Mouse (Mus musculus): ENCODE results near the gene Immp2l.
A peak's percentile ranks its signal among the peaks of the same experiment; 100 is the strongest.
"Not testable (repeated sequence)": the region's sequence is repeated elsewhere in the genome, so short reads cannot be mapped to it uniquely, and the experiment has no call there.

The Immp2l gene

GRCm38 (mm10) chr12:41668280-41668679 lies 644.4 kb downstream of the Immp2l start:
- DNase-seq (ENCODE audit: low spot score in 2 of 2): no peak

- DNase-seq (ENCODE audit: low spot score in 2 of 2): no peak
Measured at GRCm38 (mm10) chr12:41669481-41669880, 645.6 kb downstream of the Immp2l start.

DNA sequence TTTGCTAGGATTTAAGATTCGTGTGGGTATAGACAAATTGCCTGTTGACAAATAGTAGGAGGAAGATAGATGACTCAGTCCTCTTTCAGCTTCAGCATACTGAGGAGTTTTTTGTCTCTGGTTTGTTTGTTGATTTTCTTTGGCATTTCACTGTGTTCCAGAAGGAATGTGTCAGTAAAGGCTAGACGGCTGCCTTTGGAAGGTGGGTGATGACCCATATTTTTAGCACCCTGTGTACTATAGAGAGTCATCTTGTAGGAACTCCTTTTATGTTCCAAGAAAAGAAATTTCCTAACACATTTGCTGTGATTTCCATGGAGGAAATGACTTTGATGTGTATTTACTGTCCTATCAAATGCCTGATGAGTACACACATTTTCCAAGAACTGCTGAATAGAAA lies 651.0 kb downstream of the Immp2l start:
- DNase-seq (ENCODE audit: low spot score in 2 of 2): no peak

GRCm38 (mm10) chr12:41680141-41680540 lies 656.3 kb downstream of the Immp2l start:
- DNase-seq (ENCODE audit: low spot score in 2 of 2): no peak

DNA sequence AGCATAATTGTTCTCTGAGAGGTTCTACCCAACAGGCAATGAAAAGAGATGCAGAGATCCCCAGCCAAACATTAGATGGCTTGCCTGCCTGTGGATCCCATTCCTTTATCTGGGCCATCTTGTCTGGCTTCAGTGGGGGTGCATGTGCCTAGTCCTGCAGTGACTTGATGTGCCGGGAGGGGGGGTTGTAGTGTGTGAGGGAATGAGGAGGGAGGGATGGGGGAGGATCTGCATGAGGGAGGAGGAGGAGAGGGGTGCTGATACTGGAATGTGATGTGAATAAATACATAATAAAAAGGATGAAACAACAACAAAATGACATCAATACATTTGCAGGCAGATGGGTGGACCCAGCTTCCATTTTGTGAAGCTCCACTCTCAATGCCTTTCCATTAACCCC lies 658.3 kb downstream of the Immp2l start:
- DNase-seq (ENCODE audit: low spot score in 2 of 2): no peak

DNA sequence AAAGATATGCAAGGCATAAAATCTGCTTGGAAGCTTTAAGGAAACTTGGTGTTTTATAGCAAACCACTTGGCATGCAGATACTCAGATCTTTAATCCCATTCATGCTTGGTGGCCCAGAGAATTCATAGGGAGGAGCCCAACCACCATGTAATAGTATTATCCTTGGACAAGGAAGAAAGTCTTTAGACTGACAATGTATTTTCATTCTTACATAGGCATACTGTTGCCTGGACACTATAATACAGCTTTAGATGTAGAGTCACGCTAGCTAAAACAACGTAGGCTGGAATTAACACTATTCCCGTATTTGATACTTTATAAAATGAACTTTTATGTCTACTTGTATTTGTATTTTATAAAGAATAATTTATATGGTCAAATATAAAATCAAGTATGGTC lies 665.9 kb downstream of the Immp2l start:
- no peak for DNase-seq (ENCODE audit: low spot score in 2 of 2)

GRCm38 (mm10) chr12:41710608-41711007 lies 686.7 kb downstream of the Immp2l start:
- DNase-seq (ENCODE audit: low spot score in 2 of 2): no peak

GRCm38 (mm10) chr12:41716946-41717345 lies 693.1 kb downstream of the Immp2l start:
- no peak for DNase-seq (ENCODE audit: low spot score in 2 of 2)

DNA sequence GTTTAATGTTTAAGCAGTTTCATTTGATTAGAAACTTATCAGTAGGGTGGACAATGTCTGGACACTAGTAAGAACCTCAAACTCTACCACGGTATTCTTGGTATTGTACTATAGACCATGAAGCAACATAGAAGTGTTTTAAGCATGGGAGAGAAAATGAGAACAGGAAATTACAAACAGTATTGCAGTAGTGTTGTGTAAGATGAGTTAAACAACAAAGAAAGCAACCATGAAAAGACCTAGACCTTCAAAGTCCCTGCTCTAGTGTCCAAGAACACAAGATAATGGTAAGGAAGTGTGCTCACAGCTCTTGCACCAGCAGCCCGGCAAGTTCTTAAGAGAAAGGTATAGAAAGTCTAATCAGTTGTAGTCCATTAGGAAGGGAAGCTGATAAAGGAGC lies 700.7 kb downstream of the Immp2l start:
- DNase-seq (ENCODE audit: low spot score in 2 of 2): no peak

DNA sequence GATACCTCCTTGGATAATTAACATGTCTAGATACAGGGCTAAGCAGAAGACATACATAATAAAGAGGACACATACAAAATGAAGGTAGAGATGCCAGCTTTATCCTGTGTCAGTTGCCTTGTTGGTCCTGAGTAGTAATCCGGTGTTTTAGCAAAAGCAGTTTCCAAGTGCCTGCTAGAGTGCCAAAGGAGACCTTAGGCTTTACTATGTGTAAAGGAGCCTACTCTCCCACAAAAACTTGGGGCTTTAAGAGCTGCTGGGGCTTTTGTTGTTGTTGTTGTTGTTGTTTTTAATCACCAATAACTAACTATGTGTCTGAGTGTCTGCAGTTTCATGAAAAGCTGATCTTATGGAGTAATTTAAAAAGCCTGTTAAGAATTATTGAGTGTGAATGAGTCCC lies 702.8 kb downstream of the Immp2l start:
- no peak for DNase-seq (ENCODE audit: low spot score in 2 of 2)

DNA sequence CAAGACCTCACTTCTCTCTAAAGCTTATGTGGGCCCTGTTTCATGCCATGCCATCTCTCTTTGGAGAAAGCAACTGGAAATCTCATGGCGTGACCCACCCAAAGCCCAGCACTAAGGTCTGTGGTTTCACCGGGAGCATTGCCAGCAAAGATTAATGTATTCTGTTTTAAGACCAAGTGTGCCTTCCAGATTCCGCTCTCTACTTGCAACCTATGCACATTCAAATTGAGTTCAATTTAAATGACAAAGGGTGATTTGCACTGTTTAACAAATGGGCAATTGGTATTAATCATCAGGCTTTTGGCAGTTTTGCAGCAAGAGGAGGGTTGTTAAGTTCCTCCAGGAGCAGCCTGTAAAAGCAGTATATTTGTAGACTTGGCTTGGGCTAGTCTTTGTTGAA lies 703.3 kb downstream of the Immp2l start:
- DNase-seq (ENCODE audit: low spot score in 2 of 2): no peak

- no peak for DNase-seq (ENCODE audit: low spot score in 2 of 2)
Measured at GRCm38 (mm10) chr12:41727764-41728338, 704.0 kb downstream of the Immp2l start.

DNA sequence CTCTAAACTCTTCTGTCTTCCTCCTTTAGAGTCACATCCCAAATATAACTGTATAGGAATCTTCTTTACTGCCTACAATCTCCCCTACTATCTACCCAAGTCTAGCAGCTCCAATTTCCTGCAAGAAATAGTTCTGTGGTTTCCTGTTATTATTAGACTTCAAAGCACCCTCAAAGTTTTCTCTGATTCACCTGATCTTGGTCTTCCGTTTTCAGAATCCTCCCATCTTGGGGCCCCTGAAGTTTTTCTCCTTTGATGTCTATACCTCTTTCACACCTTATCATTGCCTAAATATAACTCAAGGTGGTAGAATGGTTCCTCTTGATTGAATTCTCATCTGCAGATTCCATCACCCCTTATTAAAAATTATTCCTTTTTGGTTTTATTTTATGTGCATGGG lies 704.6 kb downstream of the Immp2l start:
- no peak for DNase-seq (ENCODE audit: low spot score in 2 of 2)

- DNase-seq (ENCODE audit: low spot score in 2 of 2): no peak
Measured at GRCm38 (mm10) chr12:41729780-41730179, 705.9 kb downstream of the Immp2l start.

DNA sequence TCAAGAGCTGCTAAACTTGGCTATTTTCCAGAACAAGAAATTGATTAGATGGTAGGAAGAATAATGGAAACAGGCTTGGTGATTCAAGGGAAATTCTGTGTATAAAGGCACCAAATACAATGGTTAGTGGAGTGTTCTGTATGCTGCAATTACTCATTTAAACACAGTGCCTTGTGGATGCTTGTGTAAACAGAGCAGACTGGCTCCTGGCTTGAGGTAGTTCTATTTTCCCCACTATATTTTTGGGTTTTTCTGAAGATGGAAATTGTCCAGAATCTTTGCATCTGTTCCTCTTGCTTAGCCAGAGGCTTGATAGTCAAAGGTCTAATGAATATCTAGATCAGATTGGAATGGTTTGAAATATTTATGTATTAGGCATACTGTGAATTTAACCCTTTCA lies 709.3 kb downstream of the Immp2l start:
- no peak for DNase-seq (ENCODE audit: low spot score in 2 of 2)

DNA sequence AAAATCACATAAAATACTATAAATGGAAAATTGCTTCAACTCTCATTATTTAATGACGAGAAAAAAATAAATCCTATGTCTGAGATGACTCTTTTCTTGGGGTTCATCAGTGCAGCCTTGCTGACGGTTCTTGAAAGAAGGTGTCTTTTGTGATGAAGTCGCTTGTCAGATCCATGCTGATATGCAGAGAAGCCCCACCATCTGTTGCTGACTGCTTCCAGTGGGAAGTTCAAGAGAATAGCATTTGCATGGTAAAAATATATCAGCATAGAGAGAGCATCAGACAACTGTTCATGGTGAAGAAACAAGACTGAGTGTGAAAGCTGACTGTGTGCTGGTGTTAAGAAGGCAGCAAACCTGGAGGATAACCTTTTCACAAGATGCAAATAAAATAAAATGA lies 719.0 kb downstream of the Immp2l start:
- DNase-seq (ENCODE audit: low spot score in 2 of 2): peak in 1 of 2 experiments; percentile 8

DNA sequence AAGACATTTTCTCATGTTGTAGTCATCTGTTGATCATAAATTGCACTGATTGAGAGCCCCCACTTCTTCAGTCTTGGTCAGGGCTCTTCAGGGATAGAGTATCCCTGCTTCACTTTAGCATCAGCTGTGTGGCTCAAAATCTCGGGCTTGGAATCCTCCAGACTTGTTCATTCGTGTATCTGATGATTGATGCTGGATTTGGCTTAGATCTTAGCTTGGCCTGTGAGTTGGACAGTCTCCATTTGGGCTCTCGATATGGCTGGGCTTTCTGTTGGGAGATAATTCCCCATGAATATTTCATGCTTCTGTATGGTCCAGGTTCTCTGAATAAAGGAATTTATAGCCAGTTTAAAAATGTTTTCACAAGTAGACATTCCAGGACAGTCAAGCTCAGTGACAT lies 739.5 kb downstream of the Immp2l start:
- no peak for DNase-seq (ENCODE audit: low spot score in 2 of 2)

GRCm38 (mm10) chr12:41773961-41774360 lies 750.1 kb downstream of the Immp2l start:
- no peak for DNase-seq (ENCODE audit: low spot score in 2 of 2)

DNA sequence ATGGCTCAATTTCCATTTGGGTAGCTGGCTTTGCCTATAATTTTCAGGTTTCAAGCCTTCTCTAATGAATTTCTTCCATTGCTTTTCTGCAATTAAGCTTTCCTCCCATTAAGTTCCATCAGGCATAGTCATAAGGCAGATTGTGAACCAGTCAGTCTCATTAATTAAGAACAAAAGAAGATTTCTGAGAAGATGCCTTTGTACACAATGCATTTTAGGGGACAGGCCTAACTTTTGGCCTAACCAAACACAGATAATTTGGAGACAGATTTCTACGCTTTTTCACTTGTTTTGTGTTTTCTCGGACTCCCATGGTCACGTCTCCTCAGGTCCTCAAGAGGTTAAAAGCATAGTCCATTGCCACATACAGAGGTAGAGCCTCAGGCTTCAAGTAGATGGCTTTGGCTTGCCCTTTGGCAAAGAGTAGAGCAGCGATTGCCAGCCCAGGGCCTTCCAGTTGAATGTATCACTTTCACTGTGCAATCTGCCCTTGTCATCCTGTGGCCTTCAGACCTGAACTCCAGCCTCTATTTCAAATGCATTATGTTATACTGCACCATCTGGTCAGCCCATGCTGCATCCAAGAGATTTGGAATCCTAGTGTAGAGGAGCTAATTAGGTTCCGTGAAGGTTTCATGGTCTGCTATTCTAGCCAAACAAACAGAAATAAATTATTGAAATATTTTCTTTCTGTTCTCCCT lies 750.9 kb downstream of the Immp2l start:
- no peak for DNase-seq (ENCODE audit: low spot score in 2 of 2)

- DNase-seq (ENCODE audit: low spot score in 2 of 2): not testable (repeated sequence)
Measured at GRCm38 (mm10) chr12:41777762-41778161, 753.9 kb downstream of the Immp2l start.

DNA sequence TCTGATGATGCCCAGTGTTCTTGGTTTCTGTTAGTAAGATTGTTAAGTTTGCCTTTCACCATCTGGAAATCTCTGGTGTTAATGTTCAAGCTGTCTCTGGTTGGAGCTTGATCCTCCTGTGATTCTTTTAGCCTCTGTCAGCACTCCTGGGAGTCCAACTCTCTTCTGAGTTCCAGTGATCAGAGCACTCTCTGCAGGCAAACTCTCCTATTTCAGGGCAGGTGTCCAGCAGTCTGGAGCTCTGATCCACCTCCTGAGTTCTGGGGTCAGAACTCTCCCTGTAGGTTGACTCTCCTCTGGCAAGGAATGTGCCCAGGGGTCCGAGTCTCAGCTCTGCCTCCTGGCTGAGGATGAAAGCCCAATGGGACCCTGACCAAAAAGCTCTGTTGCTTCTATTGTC lies 769.8 kb downstream of the Immp2l start:
- DNase-seq (ENCODE audit: low spot score in 2 of 2): not testable (repeated sequence)

DNA sequence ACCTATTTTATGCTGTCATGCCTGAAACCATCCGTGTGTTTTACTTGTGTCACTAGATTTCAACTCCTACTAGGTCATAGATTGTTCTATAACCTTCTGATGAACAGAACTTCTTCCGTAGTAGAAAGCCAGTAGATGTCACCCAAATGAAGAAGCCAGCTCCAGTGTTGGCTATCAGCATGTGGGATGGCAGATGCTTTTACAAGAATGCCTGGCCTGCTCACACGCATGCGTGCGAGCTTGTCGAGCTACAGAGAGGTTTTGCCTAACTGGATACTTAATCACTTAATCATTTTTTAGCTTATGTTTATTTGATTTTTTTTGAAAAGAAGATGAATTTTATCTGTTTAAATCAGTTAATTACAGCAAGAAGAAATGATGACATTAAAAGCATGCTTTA lies 805.6 kb downstream of the Immp2l start:
- no peak for DNase-seq (ENCODE audit: low spot score in 2 of 2)

GRCm38 (mm10) chr12:41831731-41832130 lies 807.8 kb downstream of the Immp2l start:
- no peak for DNase-seq (ENCODE audit: low spot score in 2 of 2)

GRCm38 (mm10) chr12:41834646-41835045 lies 810.8 kb downstream of the Immp2l start:
- no peak for DNase-seq (ENCODE audit: low spot score in 2 of 2)
